Mouse (Mus musculus) hindbrain, embryonic 12.5 days (tissue): ENCODE data around the gene Pcf11. TPM values are rescaled to one million over a fixed set of nuclear protein-coding genes. Genes with fewer than 3 reads are reported as not detected.

Experiments
- ATAC-seq: fragments of 200-750 bp; cut with Nextera tagmentation; 2 replicates; pipeline ENCODE4 v1.8.0; 2017; ENCODE audit warnings: moderate TSS enrichment; ENCODE audit not compliant: low FRiP score
- H3K27ac ChIP-seq: fragments of 300-500 bp; sonication (generic); 2 replicates; pipeline ENCODE4 v1.5.1; 2016; ENCODE audit warnings: mild to moderate bottlenecking
- H3K27me3 ChIP-seq: fragments of 300-500 bp; sonication (generic); 2 replicates; pipeline ENCODE4 v1.6.1; 2016; ENCODE audit warnings: mild to moderate bottlenecking
- H3K36me3 ChIP-seq: fragments of 300-500 bp; sonication (generic); 2 replicates; pipeline ENCODE4 v1.6.1; 2016; ENCODE audit warnings: mild to moderate bottlenecking
- H3K4me1 ChIP-seq: fragments of 300-500 bp; sonication (generic); 2 replicates; pipeline ENCODE4 v1.6.1; 2016
- H3K4me2 ChIP-seq: fragments of 300-500 bp; sonication (generic); replicated peaks from 2 replicates; pipeline ENCODE4 v1.6.1; 2016; ENCODE audit warnings: mild to moderate bottlenecking
- H3K4me3 ChIP-seq: fragments of 300-500 bp; sonication (generic); 2 replicates; pipeline ENCODE4 v1.5.1; 2016; ENCODE audit warnings: mild to moderate bottlenecking
- H3K9ac ChIP-seq: fragments of 300-500 bp; sonication (generic); 2 replicates; pipeline ENCODE4 v1.6.1; 2016; ENCODE audit warnings: mild to moderate bottlenecking, moderate library complexity
- H3K9me3 ChIP-seq: fragments of 300-500 bp; sonication (generic); replicated peaks from 2 replicates; pipeline ENCODE4 v1.6.1; 2016; ENCODE audit warnings: mild to moderate bottlenecking
- WGBS: fragments of 180-500 bp; shearing (Covaris S2); methylation state at CpG from one replicate; pipeline ENCODE4 v1.1.7; 2016; 5-methylcytosine and 5-hydroxymethylcytosine counted together
- polyA plus RNA-seq: library from polyadenylated mRNA; unstranded; fragments of >200 nt; fragmentation: Nextera tagmentation; extraction: Ambion mirVana; gene quantifications from 2 replicates; pipeline ENCODE4 v1.2.1, GENCODE M21; 2016

The Pcf11 gene
- polyA plus RNA-seq, 1 experiment from 2014 or later = 29.2 TPM

GRCm38 (mm10) chr7:92630167-92630566 is 39.6 kb downstream of the Pcf11 start:
- H3K9ac ChIP-seq = no peak overlapping the region
- H3K27ac ChIP-seq = no peak overlapping the region
- no peak overlapping the region for H3K4me3 ChIP-seq
- no peaks in the 10 kb centered on the region for H3K36me3 ChIP-seq
- no peaks in the 10 kb centered on the region for H3K27me3 ChIP-seq
- H3K4me2 ChIP-seq = no peak overlapping the region
- H3K4me1 ChIP-seq = no peaks in the 10 kb centered on the region
- ATAC-seq = no peak
- 47% methylated on average over 2 of the region's 2 CpGs for whole genome bisulfite sequencing
- H3K9me3 ChIP-seq = no peaks in the 10 kb centered on the region

- no peak overlapping the region for H3K4me3 ChIP-seq
- ATAC-seq = no peak
- no peaks in the 10 kb centered on the region for H3K27me3 ChIP-seq
- no peaks in the 10 kb centered on the region for H3K9me3 ChIP-seq
- no peaks in the 10 kb centered on the region for H3K4me1 ChIP-seq
- no peaks in the 10 kb centered on the region for H3K36me3 ChIP-seq
- H3K9ac ChIP-seq = no peak overlapping the region
- no peak overlapping the region for H3K27ac ChIP-seq
- WGBS = 58% methylated on average over 2 of the region's 2 CpGs
- H3K4me2 ChIP-seq = no peak overlapping the region
These were observed 45.2 kb downstream of the Pcf11 start for GRCm38 (mm10) chr7:92624488-92624887.

GRCm38 (mm10) chr7:92610830-92611229 is 58.9 kb downstream of the Pcf11 start:
- H3K9me3 ChIP-seq = no peaks in the 10 kb centered on the region
- H3K4me3 ChIP-seq = no peak overlapping the region
- 83% methylated on average over 7 of the region's 7 CpGs for WGBS

DNA sequence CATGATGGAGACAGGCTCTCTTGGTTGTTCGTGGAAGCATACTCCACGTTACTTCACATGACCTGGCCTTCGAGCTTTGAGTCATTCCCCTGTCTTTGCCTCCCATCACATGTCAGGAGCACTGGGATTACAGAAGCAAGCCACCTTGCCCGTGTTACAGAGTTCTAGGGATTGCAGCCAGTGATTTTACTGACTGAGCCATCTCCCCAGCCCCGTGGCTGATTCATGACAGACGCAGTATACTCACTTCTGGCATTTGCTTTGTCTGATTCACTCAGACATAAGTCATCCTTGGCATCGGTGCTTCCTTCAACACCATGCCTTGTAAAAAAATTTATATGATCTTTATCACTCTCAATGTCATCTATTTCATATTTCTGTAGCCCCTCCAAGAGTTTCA is 64.8 kb downstream of the Pcf11 start:
- H3K36me3 ChIP-seq = peaks cover 18% of the 10 kb centered on the region
- ATAC-seq = no peak
- H3K27ac ChIP-seq = no peak overlapping the region
- no peak overlapping the region for H3K9ac ChIP-seq
- no peaks in the 10 kb centered on the region for H3K27me3 ChIP-seq
- 94% methylated on average over 7 of the region's 7 CpGs for WGBS
- no peaks in the 10 kb centered on the region for H3K9me3 ChIP-seq
- H3K4me1 ChIP-seq = no peaks in the 10 kb centered on the region
- H3K4me3 ChIP-seq = no peak overlapping the region
- H3K4me2 ChIP-seq = no peak overlapping the region

More at GRCm38 (mm10) chr7:92610830-92611229, 58.9 kb downstream of the Pcf11 start:
- no peaks in the 10 kb centered on the region for H3K27me3 ChIP-seq
- ATAC-seq = no peak
- no peak overlapping the region for H3K9ac ChIP-seq
- H3K36me3 ChIP-seq = 0 out of 2 replicates have a peak, but pooled peaks cover 6% of the 10 kb centered on the region
- no peak overlapping the region for H3K4me2 ChIP-seq
- H3K27ac ChIP-seq = no peak overlapping the region
- no peaks in the 10 kb centered on the region for H3K4me1 ChIP-seq

Other genes with a start within 250 kb of the Pcf11 start
- 74.6 and 77.6 TPM in 2 replicates for gene Ccdc90b, start 108.8 kb downstream of the Pcf11 start, polyA plus RNA-seq
- 15.2 and 15.7 TPM in 2 replicates for gene Ankrd42, start 32.8 kb downstream of the Pcf11 start, polyA plus RNA-seq
- 22.2 and 22.6 TPM in 2 replicates for gene Rab30, start 71.7 kb upstream of the Pcf11 start, polyA plus RNA-seq
- 13.3 and 13.5 TPM in 2 replicates for gene Ddias, start 204.3 kb upstream of the Pcf11 start, polyA plus RNA-seq
- 23.2 and 24.7 TPM in 2 replicates for gene Prcp, start 204.5 kb upstream of the Pcf11 start, polyA plus RNA-seq